Mouse (Mus musculus): ENCODE measurements at regions not wholly inside any gene's neighbourhood (a gene's known extent, or its start where the extent isn't known, plus 50 kb on each side); places are given as distances from the start of the nearest gene placed in this dataset.

- no peak overlapping the region for H3K4me2 ChIP-seq (ENCODE audit: low read length)
- ATAC-seq (peak; percentile 80), DNase-seq (ENCODE audit: low spot score) (peak; percentile 85)
- no peaks in the 10 kb centered on the region for H3K36me3 ChIP-seq (ENCODE audit: control insufficient read depth, insufficient read depth, low read length)
- no peak overlapping the region for H3K9ac ChIP-seq (ENCODE audit: low read length)
- no peaks in the 10 kb centered on the region for H3K27me3 ChIP-seq (replicated peaks; ENCODE audit: control insufficient read depth, insufficient read depth, low read length)
- WGBS, result 67% methylated on average over 19 of the region's 20 CpGs
- 0 out of 2 replicates have a peak, but pooled peaks cover 3% of the 10 kb centered on the region for H3K4me1 ChIP-seq (ENCODE audit: control insufficient read depth, insufficient read depth, low read length)
- H3K27ac ChIP-seq (ENCODE audit: low read depth, low read length), result no peak overlapping the region
- no peaks in the 10 kb centered on the region for H3K9me3 ChIP-seq (replicated peaks; ENCODE audit: control insufficient read depth, low read length)
- H3K4me3 ChIP-seq (ENCODE audit: low read depth, low read length), result no peak overlapping the region
Observed at GRCm38 (mm10) chr5:64513155-64513945, 289.8 kb upstream of the Klf3 start.

- Histone ChIP-seq H3K9me3 (replicated peaks; ENCODE audit: control insufficient read depth, low read length) (no peaks in the 10 kb centered on the region), H3K27ac (ENCODE audit: low read depth, low read length) (no peak overlapping the region), H3K4me3 (ENCODE audit: low read depth, low read length) (no peak overlapping the region), H3K27me3 (replicated peaks; ENCODE audit: control insufficient read depth, insufficient read depth, low read length) (no peaks in the 10 kb centered on the region), H3K4me2 (ENCODE audit: low read length) (no peak overlapping the region), H3K9ac (ENCODE audit: low read length) (no peak overlapping the region), H3K36me3 (ENCODE audit: control insufficient read depth, insufficient read depth, low read length) (no peaks in the 10 kb centered on the region), H3K4me1 (ENCODE audit: control insufficient read depth, insufficient read depth, low read length) (0 out of 2 replicates have a peak, but pooled peaks cover 3% of the 10 kb centered on the region)
- 92% methylated on average over 13 of the region's 13 CpGs for WGBS
- ATAC-seq (no peak), DNase-seq (ENCODE audit: low spot score) (no peak)
Observed at GRCm38 (mm10) chr5:64516115-64516665, 287.0 kb upstream of the Klf3 start.

- no peak for DNase-seq (ENCODE audit: low spot score)
- no peaks in the 10 kb centered on the region for H3K9me3 ChIP-seq (replicated peaks; ENCODE audit: control insufficient read depth, low read length)
- no peak overlapping the region for H3K27ac ChIP-seq (ENCODE audit: low read depth, low read length)
- 0 out of 2 replicates have a peak, but pooled peaks cover 3% of the 10 kb centered on the region for H3K4me1 ChIP-seq (ENCODE audit: control insufficient read depth, insufficient read depth, low read length)
- H3K27me3 ChIP-seq (replicated peaks; ENCODE audit: control insufficient read depth, insufficient read depth, low read length), result no peaks in the 10 kb centered on the region
- no peak for ATAC-seq
- H3K9ac ChIP-seq (ENCODE audit: low read length), result no peak overlapping the region
- H3K4me2 ChIP-seq (ENCODE audit: low read length), result no peak overlapping the region
- no peak overlapping the region for H3K4me3 ChIP-seq (ENCODE audit: low read depth, low read length)
- no peaks in the 10 kb centered on the region for H3K36me3 ChIP-seq (ENCODE audit: control insufficient read depth, insufficient read depth, low read length)
- WGBS, result 93% methylated on average over 4 of the region's 4 CpGs
Observed at GRCm38 (mm10) chr5:64517241-64517640, 285.9 kb upstream of the Klf3 start.

- H3K4me2 ChIP-seq (ENCODE audit: low read length), result no peak overlapping the region
- 0 out of 2 replicates have a peak, but pooled peaks cover 3% of the 10 kb centered on the region for H3K4me1 ChIP-seq (ENCODE audit: control insufficient read depth, insufficient read depth, low read length)
- no peaks in the 10 kb centered on the region for H3K27me3 ChIP-seq (replicated peaks; ENCODE audit: control insufficient read depth, insufficient read depth, low read length)
- WGBS, result 74% methylated on average over 3 of the region's 3 CpGs
- H3K27ac ChIP-seq (ENCODE audit: low read depth, low read length), result no peak overlapping the region
- H3K4me3 ChIP-seq (ENCODE audit: low read depth, low read length), result no peak overlapping the region
- H3K36me3 ChIP-seq (ENCODE audit: control insufficient read depth, insufficient read depth, low read length), result no peaks in the 10 kb centered on the region
- no peak overlapping the region for H3K9ac ChIP-seq (ENCODE audit: low read length)
- ATAC-seq (peak; percentile 26; the same call in 1 of the 2 replicates), DNase-seq (ENCODE audit: low spot score) (peak; percentile 33)
- H3K9me3 ChIP-seq (replicated peaks; ENCODE audit: control insufficient read depth, low read length), result no peaks in the 10 kb centered on the region
Observed at GRCm38 (mm10) chr5:64517835-64518234, 285.4 kb upstream of the Klf3 start.

GRCm38 (mm10) chr5:64519036-64519435 is 284.2 kb upstream of the Klf3 start:
- Histone ChIP-seq H3K4me1 (ENCODE audit: control insufficient read depth, insufficient read depth, low read length) (no peaks in the 10 kb centered on the region), H3K4me2 (ENCODE audit: low read length) (no peak overlapping the region), H3K9me3 (replicated peaks; ENCODE audit: control insufficient read depth, low read length) (no peaks in the 10 kb centered on the region), H3K9ac (ENCODE audit: low read length) (no peak overlapping the region), H3K27ac (ENCODE audit: low read depth, low read length) (no peak overlapping the region), H3K27me3 (replicated peaks; ENCODE audit: control insufficient read depth, insufficient read depth, low read length) (no peaks in the 10 kb centered on the region), H3K4me3 (ENCODE audit: low read depth, low read length) (no peak overlapping the region), H3K36me3 (ENCODE audit: control insufficient read depth, insufficient read depth, low read length) (no peaks in the 10 kb centered on the region)
- ATAC-seq (no peak), DNase-seq (ENCODE audit: low spot score) (no peak)
- 88% methylated on average over 7 of the region's 7 CpGs for WGBS

GRCm38 (mm10) chr5:64519731-64520130 is 283.5 kb upstream of the Klf3 start:
- Histone ChIP-seq H3K4me1 (ENCODE audit: control insufficient read depth, insufficient read depth, low read length) (no peaks in the 10 kb centered on the region), H3K27me3 (replicated peaks; ENCODE audit: control insufficient read depth, insufficient read depth, low read length) (no peaks in the 10 kb centered on the region), H3K9me3 (replicated peaks; ENCODE audit: control insufficient read depth, low read length) (no peaks in the 10 kb centered on the region), H3K36me3 (ENCODE audit: control insufficient read depth, insufficient read depth, low read length) (no peaks in the 10 kb centered on the region), H3K4me3 (ENCODE audit: low read depth, low read length) (no peak overlapping the region), H3K9ac (ENCODE audit: low read length) (no peak overlapping the region), H3K4me2 (ENCODE audit: low read length) (no peak overlapping the region), H3K27ac (ENCODE audit: low read depth, low read length) (no peak overlapping the region)
- DNase-seq (ENCODE audit: low spot score), result no peak
- 90% methylated on average over 12 of the region's 12 CpGs for WGBS
- ATAC-seq, result no peak

- Histone ChIP-seq H3K36me3 (ENCODE audit: control insufficient read depth, insufficient read depth, low read length) (no peaks in the 10 kb centered on the region), H3K27ac (ENCODE audit: low read depth, low read length) (no peak overlapping the region), H3K4me2 (ENCODE audit: low read length) (no peak overlapping the region), H3K9me3 (replicated peaks; ENCODE audit: control insufficient read depth, low read length) (no peaks in the 10 kb centered on the region), H3K4me3 (ENCODE audit: low read depth, low read length) (no peak overlapping the region), H3K4me1 (ENCODE audit: control insufficient read depth, insufficient read depth, low read length) (no peaks in the 10 kb centered on the region), H3K9ac (ENCODE audit: low read length) (no peak overlapping the region), H3K27me3 (replicated peaks; ENCODE audit: control insufficient read depth, insufficient read depth, low read length) (no peaks in the 10 kb centered on the region)
- no peak for ATAC-seq
- WGBS, result 78% methylated on average over 6 of the region's 6 CpGs
- DNase-seq (ENCODE audit: low spot score), result no peak
Observed at GRCm38 (mm10) chr5:64521401-64521800, 281.8 kb upstream of the Klf3 start.

- no peaks in the 10 kb centered on the region for H3K36me3 ChIP-seq (ENCODE audit: control insufficient read depth, insufficient read depth, low read length)
- H3K9ac ChIP-seq (ENCODE audit: low read length), result no peak overlapping the region
- H3K4me2 ChIP-seq (ENCODE audit: low read length), result no peak overlapping the region
- H3K4me3 ChIP-seq (ENCODE audit: low read depth, low read length), result no peak overlapping the region
- no peak for DNase-seq (ENCODE audit: low spot score)
- no peak overlapping the region for H3K27ac ChIP-seq (ENCODE audit: low read depth, low read length)
- WGBS, result 51% methylated on average over 5 of the region's 5 CpGs
- H3K4me1 ChIP-seq (ENCODE audit: control insufficient read depth, insufficient read depth, low read length), result no peaks in the 10 kb centered on the region
- no peaks in the 10 kb centered on the region for H3K27me3 ChIP-seq (replicated peaks; ENCODE audit: control insufficient read depth, insufficient read depth, low read length)
- no peak for ATAC-seq
- no peaks in the 10 kb centered on the region for H3K9me3 ChIP-seq (replicated peaks; ENCODE audit: control insufficient read depth, low read length)
Observed at GRCm38 (mm10) chr5:64521969-64522368, 281.2 kb upstream of the Klf3 start.

- Histone ChIP-seq H3K4me3 (ENCODE audit: low read depth, low read length) (no peak overlapping the region), H3K4me1 (ENCODE audit: control insufficient read depth, insufficient read depth, low read length) (no peaks in the 10 kb centered on the region), H3K27ac (ENCODE audit: low read depth, low read length) (no peak overlapping the region), H3K4me2 (ENCODE audit: low read length) (no peak overlapping the region), H3K9ac (ENCODE audit: low read length) (no peak overlapping the region), H3K36me3 (ENCODE audit: control insufficient read depth, insufficient read depth, low read length) (no peaks in the 10 kb centered on the region), H3K9me3 (replicated peaks; ENCODE audit: control insufficient read depth, low read length) (no peaks in the 10 kb centered on the region), H3K27me3 (replicated peaks; ENCODE audit: control insufficient read depth, insufficient read depth, low read length) (no peaks in the 10 kb centered on the region)
- WGBS, result 98% methylated on average over 3 of the region's 3 CpGs
- DNase-seq (ENCODE audit: low spot score), result no peak
- ATAC-seq, result no peak
Observed at GRCm38 (mm10) chr5:64526521-64526920, 276.7 kb upstream of the Klf3 start.

All from forebrain, embryonic 14.5 days (tissue).